Mouse (Mus musculus): ENCODE measurements around the gene AL731706.1. TPM values are rescaled to one million over a fixed set of nuclear protein-coding genes. Genes with fewer than 3 reads are reported as not detected.
"Not testable (repeated sequence)": the region's sequence is repeated elsewhere in the genome, so short reads cannot be mapped to it uniquely, and the experiment has no call there.

Gene AL731706.1
- 19.4 and 21.0 TPM in 2 replicates for total RNA-seq (2021)
- long read RNA-seq, transcript AL731706.1-201 (3 exons, 944 nt) = major isoform, 23 of 23 reads
- long read RNA-seq, partial matches to known transcripts = 0 of 23 reads
- long read RNA-seq, other reads (novel, unspliced or antisense) = 0 of 23 reads

- peak; percentile 98 for DNase-seq
These were observed at the start of gene AL731706.1, which contains the start of the genes Slx4ip and Mkks for GRCm38 (mm10) chr2:136891068-136891950. Gene AL731706.1 (minus strand): TSS chr2:136891389. Gene Slx4ip (plus strand): TSS chr2:136891218. Gene Mkks (minus strand): TSS chr2:136891389.

DNA sequence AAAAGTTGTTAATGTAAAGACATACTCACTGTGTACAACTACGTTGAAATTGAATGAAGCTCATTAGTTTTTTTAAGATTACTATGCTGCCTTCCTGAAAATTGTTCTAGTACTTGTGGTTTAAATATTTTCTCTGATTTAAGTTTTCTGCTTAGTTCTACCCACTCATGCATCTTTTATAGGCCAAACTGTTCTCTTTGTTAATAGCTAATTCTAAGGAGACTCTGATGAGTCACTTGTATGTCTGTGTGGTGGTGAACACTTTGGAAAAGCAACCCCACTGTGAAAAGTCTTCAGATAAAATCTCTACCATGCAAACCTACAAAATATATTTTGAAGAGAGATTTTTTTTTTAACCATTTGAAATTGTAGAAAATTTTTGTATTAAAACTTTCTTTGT is 47.1 kb upstream of the AL731706.1 start:
- DNase-seq = no peak

DNA sequence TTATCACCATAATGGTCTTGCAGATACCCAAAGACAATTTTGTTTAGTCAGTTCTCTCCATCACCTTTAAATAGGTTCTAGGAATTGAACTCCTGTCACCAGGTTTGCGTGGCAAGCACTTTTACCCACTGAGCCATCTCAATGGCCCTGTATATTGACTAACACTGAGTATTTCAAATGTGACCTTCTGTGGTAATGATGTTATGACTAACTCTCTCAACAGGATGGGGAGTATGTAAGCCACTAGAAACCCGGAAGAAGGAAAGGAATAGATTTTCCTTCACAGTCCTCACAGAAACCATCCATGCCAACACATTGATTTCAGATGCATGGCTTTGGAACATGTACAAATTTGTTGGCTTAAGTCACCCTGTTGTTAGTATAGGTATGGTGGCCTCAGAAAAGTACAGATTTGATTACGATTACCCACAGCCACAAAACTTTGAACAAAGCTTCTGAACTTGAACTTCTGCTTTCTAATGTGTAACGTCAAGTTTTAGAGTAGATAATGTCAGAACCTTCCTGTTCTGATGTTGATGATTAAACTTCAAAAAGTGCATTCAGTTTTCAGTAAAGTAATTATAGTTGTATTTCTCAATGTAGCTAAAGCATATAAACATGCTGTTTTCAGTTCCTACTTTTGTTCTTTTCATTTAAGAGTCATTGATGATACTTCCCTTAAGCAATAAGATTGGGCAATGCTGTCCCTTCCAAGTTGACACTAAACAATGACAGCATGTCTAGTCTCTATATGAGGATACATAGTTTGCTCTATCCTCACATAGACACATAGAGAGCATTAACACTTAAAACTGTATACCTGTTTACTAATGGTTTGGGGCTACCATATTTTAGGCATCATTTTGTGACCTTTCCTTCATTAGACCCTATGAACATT is 45.5 kb upstream of the AL731706.1 start:
- DNase-seq = no peak

- peak; percentile 7 for DNase-seq
These were observed 29.8 kb upstream of the AL731706.1 start for GRCm38 (mm10) chr2:136921003-136921408.

- DNase-seq = no peak
These were observed 29.2 kb upstream of the AL731706.1 start for GRCm38 (mm10) chr2:136920257-136920993.

DNA sequence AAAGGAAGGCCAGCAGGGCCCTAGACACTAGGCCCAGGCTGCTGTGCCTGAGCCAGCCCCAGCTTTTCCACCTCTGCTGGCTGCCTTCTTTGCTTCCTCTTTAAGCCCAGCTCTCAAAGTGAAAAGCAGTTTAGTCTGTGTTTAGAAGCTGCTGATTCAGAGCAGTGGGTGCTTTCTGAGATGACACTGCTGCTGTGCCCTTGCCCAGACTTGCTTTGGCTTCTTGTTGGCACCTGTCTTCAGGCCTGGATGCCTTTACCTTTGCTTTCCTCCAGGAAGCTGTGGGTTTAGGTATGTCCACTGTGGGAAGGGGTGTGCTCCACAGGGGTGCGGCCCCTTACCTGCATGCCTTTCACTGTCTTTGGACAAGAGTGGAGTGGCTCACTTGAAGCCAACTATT is 28.2 kb upstream of the AL731706.1 start:
- no peak for DNase-seq

- no peak for DNase-seq
These were observed 23.2 kb upstream of the AL731706.1 start for GRCm38 (mm10) chr2:136914334-136914902.

GRCm38 (mm10) chr2:136913021-136913420 is 21.8 kb upstream of the AL731706.1 start:
- no peak for DNase-seq

DNA sequence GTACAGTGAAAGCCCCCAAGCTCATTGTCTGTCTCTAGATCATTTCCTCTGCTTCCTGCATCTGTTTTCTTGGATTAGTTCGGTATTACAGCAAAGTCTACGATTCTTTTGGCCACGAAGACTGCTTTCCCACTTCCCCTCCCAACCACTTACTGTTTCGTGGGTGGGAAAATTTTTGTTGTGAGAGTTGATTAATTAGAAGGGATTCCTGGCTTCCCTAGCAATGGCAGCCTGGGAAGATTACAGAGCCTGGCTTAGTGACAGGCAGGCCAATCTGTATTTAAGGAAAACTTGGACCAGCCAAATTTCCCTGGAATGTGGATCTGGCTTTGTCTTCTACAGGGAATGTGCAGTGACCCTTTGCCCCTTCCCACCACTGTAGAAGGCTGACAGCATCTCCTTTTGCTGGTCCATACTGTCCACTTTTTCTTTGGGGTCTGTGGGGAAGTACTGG is 20.8 kb upstream of the AL731706.1 start:
- no peak for DNase-seq

- DNase-seq = no peak
These were observed 18.1 kb upstream of the AL731706.1 start for GRCm38 (mm10) chr2:136909298-136909697.

- no peak for DNase-seq
These were observed 17.4 kb upstream of the AL731706.1 start for GRCm38 (mm10) chr2:136908596-136908995.

- no peak for DNase-seq
These were observed 4.9 kb upstream of the AL731706.1 start for GRCm38 (mm10) chr2:136896131-136896530.

DNA sequence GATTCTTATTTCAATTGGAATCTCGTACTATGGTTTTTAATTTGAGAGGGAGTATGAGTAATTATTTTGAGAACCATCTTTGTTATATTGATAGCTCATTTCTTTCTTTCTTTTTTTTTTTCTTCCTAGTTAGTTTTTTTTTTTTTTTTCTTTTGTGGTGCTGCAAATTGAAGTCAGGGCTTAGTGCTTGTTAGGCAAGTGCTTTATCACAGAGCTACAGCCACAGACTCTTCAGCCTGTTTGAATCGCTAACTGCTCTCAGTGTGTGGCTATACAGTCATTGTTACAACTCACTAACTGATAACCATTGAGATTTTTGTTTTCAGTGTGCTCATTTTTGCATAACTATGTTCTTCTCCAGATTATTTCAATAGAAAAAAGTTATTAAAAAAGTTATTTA is 3.3 kb upstream of the AL731706.1 start:
- no peak for DNase-seq

DNA sequence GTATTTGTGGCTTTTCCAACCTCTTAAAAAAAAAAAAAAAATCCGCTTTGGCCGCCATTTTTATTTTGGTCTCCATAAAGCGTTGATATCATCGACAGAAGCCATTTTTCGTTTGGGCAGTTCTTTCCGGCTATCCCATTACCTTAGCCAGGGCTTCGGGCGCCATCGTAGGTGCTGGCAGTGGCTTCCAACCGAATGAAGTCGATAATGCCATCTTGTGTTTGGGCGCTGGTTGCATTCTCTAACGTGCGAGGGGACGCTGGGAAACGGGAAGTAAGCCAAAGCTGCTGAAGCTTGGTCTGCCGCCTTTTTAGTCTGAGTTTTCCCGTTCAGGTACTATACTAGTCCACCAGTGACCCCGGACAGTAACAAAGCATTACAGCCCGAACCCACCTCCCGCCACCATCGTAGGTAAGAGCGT is 772 bp upstream of the AL731706.1 start:
- peak; percentile 90 for DNase-seq

GRCm38 (mm10) chr2:136890716-136891067 is 497 bp downstream of the AL731706.1 start:
- not testable (repeated sequence) for DNase-seq

GRCm38 (mm10) chr2:136886846-136887245 is 4.3 kb downstream of the AL731706.1 start:
- peak; percentile 27 for DNase-seq

DNA sequence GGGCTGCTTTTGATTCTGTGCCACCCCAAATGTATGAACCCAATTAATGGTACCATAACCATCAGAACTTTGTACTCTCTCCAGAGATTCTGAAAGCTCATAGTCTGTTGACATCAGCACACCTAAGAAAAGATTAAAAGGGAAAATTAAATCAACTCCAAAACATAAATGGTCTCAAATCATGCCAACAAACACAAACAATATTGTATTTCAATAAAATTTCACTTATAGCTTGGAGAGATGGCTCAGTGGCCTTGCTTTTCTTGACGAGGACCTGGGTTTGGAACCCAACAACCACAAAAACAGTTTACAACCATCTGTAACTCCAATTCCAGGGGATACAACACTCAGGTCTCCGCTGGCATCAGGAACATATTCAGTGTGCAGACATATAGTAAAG is 5.6 kb downstream of the AL731706.1 start, which contains the start of gene AL731706.2:
Gene AL731706.2 (minus strand): TSS at position 101 of the 400 bp plus-strand sequence.
- DNase-seq = no peak

GRCm38 (mm10) chr2:136854543-136855388 is 36.4 kb downstream of the AL731706.1 start:
- no peak for DNase-seq

DNA sequence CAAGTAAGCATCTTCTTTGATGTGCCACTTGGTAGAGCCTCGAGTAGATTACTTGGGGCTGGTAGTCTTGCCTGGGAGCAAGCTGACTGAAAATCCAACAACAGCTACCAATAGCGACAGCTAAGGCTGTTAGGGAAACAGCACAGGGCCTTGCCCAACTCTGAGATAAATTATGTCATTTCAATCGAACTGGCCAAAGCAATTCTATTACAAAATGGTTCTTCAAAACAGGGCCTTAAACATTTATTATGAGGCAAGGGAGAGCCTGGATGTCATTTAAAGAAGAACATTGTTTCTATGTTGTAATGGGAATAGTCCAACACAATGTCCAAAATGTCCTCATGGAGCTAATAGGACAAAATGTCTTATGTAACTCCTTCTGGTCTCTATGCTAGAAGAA is 40.8 kb downstream of the AL731706.1 start:
- DNase-seq = no peak

GRCm38 (mm10) chr2:136837994-136838393 is 53.2 kb downstream of the AL731706.1 start:
- DNase-seq = no peak
